Mouse (Mus musculus) lung, postnatal 0 days (tissue): ENCODE measurements around the gene Acp7.

Source experiments
- CTCF ChIP-seq: IDR thresholded peaks from 2 replicates; pipeline ENCODE4 v1.5.1; 2016; ENCODE audit warnings: antibody characterized with exemption, mild to moderate bottlenecking
- EP300 ChIP-seq: IDR thresholded peaks from 2 replicates; pipeline ENCODE4 v1.6.1; 2016; ENCODE audit warnings: antibody characterized with exemption, mild to moderate bottlenecking, control low read depth

- TF ChIP-seq EP300 (no peak), CTCF (no peak)
These were observed 55.5 kb downstream of the Acp7 start for GRCm38 (mm10) chr7:28575597-28575996.
